Mouse (Mus musculus) hindbrain, embryonic 11.5 days (tissue): Measurements from ENCODE around the gene Dpy19l1. TPM values are rescaled to one million over a fixed set of nuclear protein-coding genes. Genes with fewer than 3 reads are reported as not detected.

Experiments
- ATAC-seq: fragments of 200-750 bp; cut with Nextera tagmentation; 2 replicates; pipeline ENCODE4 v1.8.0; 2017; ENCODE audit warnings: mild to moderate bottlenecking, moderate TSS enrichment, moderate library complexity; ENCODE audit not compliant: low FRiP score
- DNase-seq: peaks from one replicate; pipeline ENCODE4 v3.0.0-alpha.2; 2015; ENCODE audit warnings: low spot score
- H3K27ac ChIP-seq: fragments of 300-500 bp; sonication (generic); 2 replicates; pipeline ENCODE4 v1.5.1; 2014; ENCODE audit warnings: mild to moderate bottlenecking, low read depth, low read length
- H3K27me3 ChIP-seq: fragments of 300-500 bp; sonication (generic); 2 replicates; pipeline ENCODE4 v1.6.1; 2014; ENCODE audit warnings: mild to moderate bottlenecking, low read length, moderate library complexity, mixed read lengths; ENCODE audit not compliant: control insufficient read depth, insufficient read depth
- H3K36me3 ChIP-seq: fragments of 300-500 bp; sonication (generic); 2 replicates; pipeline ENCODE4 v1.6.1; 2014; ENCODE audit warnings: mild to moderate bottlenecking, low read length, moderate library complexity, mixed read lengths; ENCODE audit not compliant: control insufficient read depth, insufficient read depth
- H3K4me1 ChIP-seq: fragments of 300-500 bp; sonication (generic); replicated peaks from 2 replicates; pipeline ENCODE4 v1.6.1; 2014; ENCODE audit warnings: low read length, mixed read lengths; ENCODE audit not compliant: control insufficient read depth, insufficient read depth
- H3K4me2 ChIP-seq: fragments of 300-500 bp; sonication (generic); replicated peaks from 2 replicates; pipeline ENCODE4 v1.6.1; 2014; ENCODE audit warnings: mild to moderate bottlenecking, low read depth, low read length
- H3K4me3 ChIP-seq: fragments of 300-500 bp; sonication (generic); 2 replicates; pipeline ENCODE4 v1.5.1; 2014; ENCODE audit warnings: low read depth, low read length
- H3K9ac ChIP-seq: fragments of 300-500 bp; sonication (generic); 2 replicates; pipeline ENCODE4 v1.6.1; 2014; ENCODE audit warnings: low read depth, low read length
- H3K9me3 ChIP-seq: fragments of 300-500 bp; sonication (generic); 2 replicates; pipeline ENCODE4 v1.6.1; 2016; ENCODE audit warnings: low read length; ENCODE audit not compliant: control insufficient read depth
- WGBS: fragments of 180-500 bp; shearing (Covaris S2); extraction: QIAGEN DNeasy Blood & Tissue Kit; methylation state at CpG from one replicate; pipeline ENCODE4 v1.1.7; 2014; 5-methylcytosine and 5-hydroxymethylcytosine counted together
- polyA plus RNA-seq: library from polyadenylated mRNA; unstranded; fragments of >200 nt; fragmentation: Nextera tagmentation; extraction: Ambion mirVana; gene quantifications from 2 replicates; pipeline ENCODE4 v1.2.1, GENCODE M21; 2014

The Dpy19l1 gene
- polyA plus RNA-seq, 1 experiment from 2014 or later, result 14.7 TPM

GRCm38 (mm10) chr9:24453833-24454232 is 49.1 kb downstream of the Dpy19l1 start:
- Histone ChIP-seq H3K4me2 (no peak overlapping the region), H3K9me3 (no peaks in the 10 kb centered on the region), H3K36me3 (no peaks in the 10 kb centered on the region), H3K9ac (no peak overlapping the region), H3K27me3 (no peaks in the 10 kb centered on the region), H3K27ac (no peak overlapping the region), H3K4me3 (no peak overlapping the region), H3K4me1 (no peaks in the 10 kb centered on the region)
- ATAC-seq (no peak), DNase-seq (no peak)
- WGBS, result 88% methylated on average over 12 of the region's 12 CpGs

GRCm38 (mm10) chr9:24450976-24451375 is 52.0 kb downstream of the Dpy19l1 start:
- Histone ChIP-seq H3K36me3 (no peaks in the 10 kb centered on the region), H3K4me3 (no peak overlapping the region), H3K9ac (no peak overlapping the region), H3K27me3 (no peaks in the 10 kb centered on the region), H3K4me2 (no peak overlapping the region), H3K4me1 (no peaks in the 10 kb centered on the region), H3K27ac (no peak overlapping the region), H3K9me3 (no peaks in the 10 kb centered on the region)
- WGBS, result 91% methylated on average over 3 of the region's 3 CpGs
- ATAC-seq, result no peak
- DNase-seq, result no peak

GRCm38 (mm10) chr9:24450524-24450923 is 52.4 kb downstream of the Dpy19l1 start:
- no peak for ATAC-seq
- H3K27me3 ChIP-seq, result no peaks in the 10 kb centered on the region

GRCm38 (mm10) chr9:24434901-24435300 is 68.0 kb downstream of the Dpy19l1 start:
- Histone ChIP-seq H3K9me3 (no peaks in the 10 kb centered on the region), H3K36me3 (no peaks in the 10 kb centered on the region), H3K27ac (no peak overlapping the region), H3K4me3 (no peak overlapping the region), H3K27me3 (no peaks in the 10 kb centered on the region), H3K4me1 (no peaks in the 10 kb centered on the region), H3K4me2 (no peak overlapping the region), H3K9ac (no peak overlapping the region)
- ATAC-seq (no peak), DNase-seq (no peak)
- 74% methylated on average over 2 of the region's 2 CpGs for WGBS

More at GRCm38 (mm10) chr9:24450524-24450923, 52.4 kb downstream of the Dpy19l1 start:
- H3K9me3 ChIP-seq, result no peaks in the 10 kb centered on the region
- no peak overlapping the region for H3K4me2 ChIP-seq
- H3K27ac ChIP-seq, result no peak overlapping the region
- H3K4me3 ChIP-seq, result no peak overlapping the region
- no peak overlapping the region for H3K9ac ChIP-seq
- no peak for DNase-seq
- 94% methylated on average over 7 of the region's 7 CpGs for WGBS
- H3K36me3 ChIP-seq, result no peaks in the 10 kb centered on the region
- no peaks in the 10 kb centered on the region for H3K4me1 ChIP-seq

GRCm38 (mm10) chr9:24429721-24430120 is 73.2 kb downstream of the Dpy19l1 start:
- ATAC-seq (no peak), DNase-seq (no peak)

GRCm38 (mm10) chr9:24425679-24426078 is 77.3 kb downstream of the Dpy19l1 start:
- Histone ChIP-seq H3K36me3 (no peaks in the 10 kb centered on the region), H3K9ac (no peak overlapping the region), H3K9me3 (no peaks in the 10 kb centered on the region), H3K4me2 (no peak overlapping the region), H3K27ac (no peak overlapping the region), H3K4me1 (no peaks in the 10 kb centered on the region), H3K27me3 (no peaks in the 10 kb centered on the region), H3K4me3 (no peak overlapping the region)
- DNase-seq (no peak), ATAC-seq (no peak)
- WGBS, result 100% methylated on average over 1 of the region's 1 CpGs

More at GRCm38 (mm10) chr9:24429721-24430120, 73.2 kb downstream of the Dpy19l1 start:
- Histone ChIP-seq H3K9ac (no peak overlapping the region), H3K36me3 (no peaks in the 10 kb centered on the region), H3K4me1 (no peaks in the 10 kb centered on the region), H3K4me3 (no peak overlapping the region), H3K9me3 (no peaks in the 10 kb centered on the region), H3K4me2 (no peak overlapping the region), H3K27ac (no peak overlapping the region), H3K27me3 (no peaks in the 10 kb centered on the region)

GRCm38 (mm10) chr9:24423241-24423640 is 79.7 kb downstream of the Dpy19l1 start:
- no peak for ATAC-seq
- H3K4me3 ChIP-seq, result no peak overlapping the region
- no peaks in the 10 kb centered on the region for H3K27me3 ChIP-seq
- H3K9ac ChIP-seq, result no peak overlapping the region
- DNase-seq, result no peak
- H3K4me1 ChIP-seq, result no peaks in the 10 kb centered on the region
- WGBS, result 95% methylated on average over 8 of the region's 8 CpGs
- no peaks in the 10 kb centered on the region for H3K36me3 ChIP-seq
- H3K27ac ChIP-seq, result no peak overlapping the region
- H3K4me2 ChIP-seq, result no peak overlapping the region
- no peaks in the 10 kb centered on the region for H3K9me3 ChIP-seq

GRCm38 (mm10) chr9:24421888-24422287 is 81.1 kb downstream of the Dpy19l1 start:
- Histone ChIP-seq H3K9ac (no peak overlapping the region), H3K9me3 (no peaks in the 10 kb centered on the region), H3K4me3 (no peak overlapping the region), H3K27ac (no peak overlapping the region), H3K4me1 (no peaks in the 10 kb centered on the region), H3K27me3 (no peaks in the 10 kb centered on the region), H3K4me2 (no peak overlapping the region), H3K36me3 (no peaks in the 10 kb centered on the region)
- ATAC-seq (no peak), DNase-seq (no peak)
- 78% methylated on average over 1 of the region's 1 CpGs for WGBS

GRCm38 (mm10) chr9:24421221-24421620 is 81.7 kb downstream of the Dpy19l1 start:
- no peak for ATAC-seq

More at GRCm38 (mm10) chr9:24421221-24421620, 81.7 kb downstream of the Dpy19l1 start:
- WGBS, result 96% methylated on average over 3 of the region's 3 CpGs
- no peaks in the 10 kb centered on the region for H3K4me1 ChIP-seq
- H3K9ac ChIP-seq, result no peak overlapping the region
- H3K36me3 ChIP-seq, result no peaks in the 10 kb centered on the region
- no peak overlapping the region for H3K4me2 ChIP-seq
- H3K27me3 ChIP-seq, result no peaks in the 10 kb centered on the region
- no peak for DNase-seq
- no peaks in the 10 kb centered on the region for H3K9me3 ChIP-seq
- H3K27ac ChIP-seq, result no peak overlapping the region
- no peak overlapping the region for H3K4me3 ChIP-seq
